Mouse (Mus musculus): ENCODE results near the gene Ctdspl.

DNA sequence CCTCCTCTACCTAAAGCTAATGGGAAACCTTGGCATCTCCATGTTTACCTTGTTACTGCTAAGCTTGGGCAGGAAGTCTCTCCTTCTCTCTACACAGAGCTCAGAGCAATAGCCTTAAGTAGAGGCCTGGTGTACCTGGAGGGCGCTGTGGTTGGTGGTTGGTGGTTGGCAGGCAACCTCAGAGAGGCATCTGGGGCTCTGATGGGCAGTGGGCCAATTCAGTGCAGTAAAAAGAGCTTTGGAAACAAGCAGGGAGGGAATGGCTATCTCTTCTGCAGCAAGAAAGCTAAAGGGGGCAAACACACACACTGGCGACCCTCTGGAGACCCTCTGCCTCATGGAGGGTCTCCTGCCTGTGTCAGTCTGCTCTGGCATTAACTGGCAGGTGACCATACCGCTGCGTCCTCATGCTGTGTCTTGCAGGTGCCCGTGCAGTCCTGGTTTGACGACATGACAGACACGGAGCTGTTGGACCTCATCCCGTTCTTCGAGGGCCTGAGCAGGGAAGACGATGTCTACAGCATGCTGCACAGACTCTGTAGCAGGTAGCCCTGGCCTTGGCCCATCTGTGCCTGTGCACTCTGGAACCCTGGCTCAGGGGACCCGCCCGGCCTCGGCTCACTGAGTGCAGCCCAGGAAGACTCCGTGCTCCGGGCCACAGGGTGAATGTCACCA lies 114.0 kb downstream of the Ctdspl start:
- TF ChIP-seq POLR2A (IDR thresholded peaks at IDR 0.05; ENCODE audit: low read depth, low read length) (no peak), CTCF (IDR thresholded peaks at IDR 0.05; ENCODE audit: extremely low read depth, insufficient read length, insufficient replicate concordance, low read depth, low read length) (no peak)

Data from small intestine, adult 2 months (tissue).